Mouse (Mus musculus): ENCODE results near the gene Plxna1.

DNA sequence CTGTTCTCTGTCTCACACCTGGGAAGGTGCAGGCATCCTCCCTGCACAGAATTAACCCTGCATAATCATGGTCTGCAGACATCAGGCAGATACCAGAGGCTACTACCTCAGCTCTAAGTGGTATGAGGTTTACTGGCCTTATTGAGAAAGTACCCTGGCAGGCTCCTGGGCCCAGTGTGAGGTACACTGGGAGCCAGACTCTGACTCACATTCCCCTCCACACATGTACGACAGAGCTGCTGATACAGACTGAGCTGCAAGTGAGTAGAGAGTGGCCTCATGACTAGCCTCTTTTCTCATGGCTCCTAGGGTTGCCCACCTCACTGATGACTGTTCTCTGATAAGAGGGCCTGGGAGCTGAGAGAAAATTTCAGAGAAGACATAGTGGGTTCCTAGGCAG, 24.5 kb upstream of the Plxna1 start:
- TF ChIP-seq CTCF (IDR thresholded peaks at IDR 0.05; ENCODE audit: extremely low read depth, insufficient read length, insufficient replicate concordance, low read depth, low read length) (no peak), POLR2A (IDR thresholded peaks at IDR 0.05; ENCODE audit: low read depth, low read length) (no peak)
